Mouse (Mus musculus) ES-E14 (cell line): ENCODE measurements around the gene Atp1b1.

Experiments
- MAFK ChIP-seq: IDR thresholded peaks from 2 replicates; pipeline ENCODE4 v1.6.1; 2014; ENCODE audit warnings: mild to moderate bottlenecking, low read depth, low read length, inconsistent platforms; ENCODE audit not compliant: insufficient read depth
- ZC3H11A ChIP-seq: IDR thresholded peaks from 2 replicates; pipeline ENCODE4 v1.6.1; 2012; ENCODE audit warnings: low read depth, mild to moderate bottlenecking, inconsistent platforms, low read length, borderline replicate concordance
- ZNF384 ChIP-seq: IDR thresholded peaks from 2 replicates; pipeline ENCODE4 v1.6.1; 2012; ENCODE audit warnings: low read depth, low read length, inconsistent platforms

DNA sequence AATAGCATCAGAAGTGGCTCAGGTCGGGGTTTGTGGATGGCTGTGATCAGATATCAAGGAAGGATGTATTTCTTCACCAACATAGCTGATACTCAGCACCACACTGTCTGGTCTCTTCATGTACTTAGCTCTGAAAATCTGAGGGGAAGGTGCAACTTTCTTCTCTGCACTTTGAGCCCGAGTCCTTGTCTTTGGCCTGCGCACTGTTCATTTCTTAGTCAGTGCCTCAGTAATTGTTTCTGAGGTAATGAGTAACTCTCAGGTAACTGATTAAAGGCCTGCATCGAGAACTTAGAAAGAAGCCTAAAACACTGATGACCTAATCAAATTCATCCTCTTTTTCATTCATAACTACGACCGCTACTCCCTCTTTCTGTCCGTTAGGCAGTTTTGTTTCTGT is 46.8 kb downstream of the Atp1b1 start:
- TF ChIP-seq ZNF384 = no peak
- TF ChIP-seq MAFK = no peak
- TF ChIP-seq ZC3H11A = no peak
